Mouse (Mus musculus): ENCODE measurements around the gene Gm10065. TPM values are rescaled to one million over a fixed set of nuclear protein-coding genes. Genes with fewer than 3 reads are reported as not detected.

Gene Gm10065
- total RNA-seq, 2 experiments from 2014 or later, result not detected

DNA sequence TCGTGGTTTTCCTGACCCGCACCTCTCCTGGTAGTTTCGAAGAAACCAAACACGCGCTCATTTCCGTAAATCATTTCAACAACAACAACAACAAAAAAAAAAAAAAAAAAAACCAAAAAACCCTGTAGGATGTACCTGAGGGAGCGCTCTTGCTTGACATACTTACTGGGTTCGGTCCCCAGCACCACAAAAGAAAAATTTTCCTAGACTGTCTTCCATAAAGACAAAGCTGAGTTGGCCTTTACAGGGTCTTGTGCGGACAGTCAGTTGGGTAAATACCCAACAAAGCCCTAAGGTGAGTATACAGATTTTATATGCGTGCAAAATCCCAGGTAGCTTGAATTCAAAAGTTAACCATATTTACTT lies 38.1 kb downstream of the Gm10065 start:
- DNase-seq (ENCODE audit: low spot score in 2 of 2), result no peak
- intact Hi-C loops (cut with DNase I), result no loop called here

GRCm38 (mm10) chr13:21440503-21441206 lies 38.6 kb downstream of the Gm10065 start, which contains the start of gene Pgbd1:
Pgbd1 (minus strand) TSS chr13:21441058.
- peak; percentile 72 to 74 for DNase-seq (ENCODE audit: low spot score in 2 of 2)
- intact Hi-C loops (cut with DNase I), result no loop called here

DNA sequence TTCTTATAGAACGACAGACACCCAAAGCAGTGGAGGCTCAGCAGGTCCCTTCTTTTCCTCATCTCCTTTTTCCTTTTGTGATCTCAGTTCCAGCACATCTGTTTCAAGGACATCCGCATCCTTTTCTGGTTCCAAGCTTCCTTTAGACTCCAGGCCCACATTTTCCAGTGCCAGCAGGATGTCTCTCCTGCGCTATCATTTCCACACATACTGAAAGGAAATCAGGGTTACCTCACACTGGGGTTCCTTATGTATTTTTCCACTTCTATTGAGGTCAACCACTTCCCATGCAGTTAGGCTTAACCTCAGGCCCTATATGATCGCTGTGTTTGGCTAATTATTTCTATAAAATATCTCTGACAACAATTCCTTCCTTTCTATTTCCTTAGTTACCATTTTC lies 43.8 kb downstream of the Gm10065 start:
- no peak for DNase-seq (ENCODE audit: low spot score in 2 of 2)
- intact Hi-C loops (cut with DNase I), result no loop called here

Small RNA genes lying within 50 kb of the gene (microRNA-seq; reads per million reads assigned to microRNA genes)
- not detected for gene Mir1896

Other genes with a start within 250 kb of the Gm10065 start
- gene Gpx5, start 186.7 kb downstream of the Gm10065 start, total RNA-seq (2021), result not detected
- gene Gpx6, start 167.3 kb downstream of the Gm10065 start, total RNA-seq (2021), result not detected
- not detected for gene Olfr1367, start 132.5 kb downstream of the Gm10065 start, total RNA-seq (2021)
- gene Zscan12, start 116.6 kb downstream of the Gm10065 start, total RNA-seq (2021), result 1 to 10 TPM; 7.1 to 9.4 TPM
- gene Zkscan3, start 76.7 kb downstream of the Gm10065 start, total RNA-seq (2021), result 10 to 100 TPM; 30.3 to 45.5 TPM
- gene Pgbd1, start 38.4 kb downstream of the Gm10065 start, total RNA-seq (2021), result 1 to 10 TPM; 1.3 to 1.9 TPM
- gene Zscan26, start 25.7 kb downstream of the Gm10065 start, total RNA-seq (2021), result 10 to 100 TPM; 43.8 to 58.5 TPM
- 1 to 10 TPM; 1.4 to 1.7 TPM for gene Nkapl, start 10.9 kb downstream of the Gm10065 start, total RNA-seq (2021)
- gene Zkscan4, start 534 bp downstream of the Gm10065 start, total RNA-seq (2021), result 1 to 10 TPM; 7.5 to 7.6 TPM
- gene AK157302, start 15.8 kb upstream of the Gm10065 start, total RNA-seq (2021), result 10 to 100 TPM; 20.5 to 25.5 TPM
- 10 to 100 TPM; 56.4 to 67.0 TPM for gene Gm11273, start 22.0 kb upstream of the Gm10065 start, total RNA-seq (2021)
- 10 to 100 TPM; 15.9 to 18.1 TPM for gene Zkscan8, start 51.7 kb upstream of the Gm10065 start, total RNA-seq (2021)
- not detected for gene Olfr1366, start 63.4 kb upstream of the Gm10065 start, total RNA-seq (2021)
- not detected for gene Olfr1535, start 80.5 kb upstream of the Gm10065 start, total RNA-seq (2021)
- gene Olfr1364, start 102.3 kb upstream of the Gm10065 start, total RNA-seq (2021), result not detected
- not detected for gene Olfr1362, start 134.6 kb upstream of the Gm10065 start, total RNA-seq (2021)
- not detected for gene Olfr11, start 163.1 kb upstream of the Gm10065 start, total RNA-seq (2021)
- not detected for gene Olfr1361, start 183.9 kb upstream of the Gm10065 start, total RNA-seq (2021)
- gene Olfr1360, start 198.0 kb upstream of the Gm10065 start, total RNA-seq (2021), result not detected
- gene Olfr1359, start 218.7 kb upstream of the Gm10065 start, total RNA-seq (2021), result not detected
- 10 to 100 TPM; 25.8 to 35.2 TPM for gene Hist1h2bl, start 236.7 kb upstream of the Gm10065 start, total RNA-seq (2021)
- gene Hist1h2ai, start 237.0 kb upstream of the Gm10065 start, total RNA-seq (2021), result 10 to 100 TPM; 26.5 to 66.3 TPM
- gene Hist1h3h, start 238.2 kb upstream of the Gm10065 start, total RNA-seq (2021), result 10 to 100 TPM; 73.2 to 76.4 TPM
- 1 to 10 TPM; 4.0 to 5.5 TPM for gene Hist1h2bm, start 242.6 kb upstream of the Gm10065 start, total RNA-seq (2021)